Mouse (Mus musculus) limb, embryonic 12.5 days (tissue): Measurements from ENCODE around the gene Dcdc2a. TPM values are rescaled to one million over a fixed set of nuclear protein-coding genes. Genes with fewer than 3 reads are reported as not detected.

Experiments used
- ATAC-seq: fragments of 200-750 bp; cut with Nextera tagmentation; 2 replicates; pipeline ENCODE4 v1.8.0; 2017; ENCODE audit warnings: low read depth, moderate TSS enrichment; ENCODE audit not compliant: insufficient number of reproducible peaks, insufficient read depth, low FRiP score, low TSS enrichment
- H3K27ac ChIP-seq: fragments of 300-500 bp; sonication (generic); 2 replicates; pipeline ENCODE4 v1.5.1; 2016; ENCODE audit warnings: mild to moderate bottlenecking, moderate library complexity
- H3K27me3 ChIP-seq: fragments of 300-500 bp; sonication (generic); 2 replicates; pipeline ENCODE4 v1.6.1; 2016; ENCODE audit warnings: mild to moderate bottlenecking, moderate library complexity
- H3K36me3 ChIP-seq: fragments of 300-500 bp; sonication (generic); 2 replicates; pipeline ENCODE4 v1.6.1; 2016; ENCODE audit warnings: mild to moderate bottlenecking, moderate library complexity
- H3K4me1 ChIP-seq: fragments of 300-500 bp; sonication (generic); replicated peaks from 2 replicates; pipeline ENCODE4 v1.6.1; 2016
- H3K4me2 ChIP-seq: fragments of 300-500 bp; sonication (generic); 2 replicates; pipeline ENCODE4 v1.6.1; 2016; ENCODE audit warnings: mild to moderate bottlenecking, moderate library complexity
- H3K4me3 ChIP-seq: fragments of 300-500 bp; sonication (generic); replicated peaks from 2 replicates; pipeline ENCODE4 v1.5.1; 2016; ENCODE audit warnings: mild to moderate bottlenecking
- H3K9ac ChIP-seq: fragments of 300-500 bp; sonication (generic); replicated peaks from 2 replicates; pipeline ENCODE4 v1.6.1; 2016; ENCODE audit warnings: mild to moderate bottlenecking, moderate library complexity
- H3K9me3 ChIP-seq: fragments of 300-500 bp; sonication (generic); 2 replicates; pipeline ENCODE4 v1.6.1; 2016; ENCODE audit warnings: mild to moderate bottlenecking, moderate library complexity
- WGBS: fragments of 180-500 bp; shearing (Covaris S2); methylation state at CpG from one replicate; pipeline ENCODE4 v1.1.7; 2016; 5-methylcytosine and 5-hydroxymethylcytosine counted together
- polyA plus RNA-seq: library from polyadenylated mRNA; unstranded; fragments of >200 nt; fragmentation: Nextera tagmentation; extraction: Ambion mirVana; gene quantifications from 2 replicates; pipeline ENCODE4 v1.2.1, GENCODE M21; 2016

Gene Dcdc2a
- polyA plus RNA-seq, 1 experiment from 2014 or later = 2.1 TPM

- Histone ChIP-seq H3K27ac (no peak overlapping the region), H3K4me3 (no peak overlapping the region), H3K36me3 (no peaks in the 10 kb centered on the region), H3K4me1 (0 out of 2 replicates have a peak, but pooled peaks cover 2% of the 10 kb centered on the region), H3K9me3 (no peaks in the 10 kb centered on the region), H3K9ac (no peak overlapping the region), H3K4me2 (no peak overlapping the region), H3K27me3 (no peaks in the 10 kb centered on the region)
- ATAC-seq = no peak
- 75% methylated on average over 1 of the region's 2 CpGs for WGBS
These were observed 71.4 kb downstream of the Dcdc2a start for GRCm38 (mm10) chr13:25127216-25127615.

GRCm38 (mm10) chr13:25127806-25128205, 72.0 kb downstream of the Dcdc2a start:
- Histone ChIP-seq H3K27ac (no peak overlapping the region), H3K4me2 (no peak overlapping the region), H3K9ac (no peak overlapping the region), H3K27me3 (no peaks in the 10 kb centered on the region), H3K4me3 (no peak overlapping the region), H3K36me3 (no peaks in the 10 kb centered on the region), H3K4me1 (0 out of 2 replicates have a peak, but pooled peaks cover 2% of the 10 kb centered on the region), H3K9me3 (no peaks in the 10 kb centered on the region)
- no peak for ATAC-seq
- WGBS = 93% methylated on average over 6 of the region's 6 CpGs

GRCm38 (mm10) chr13:25128766-25129165, 73.0 kb downstream of the Dcdc2a start:
- Histone ChIP-seq H3K4me1 (no peaks in the 10 kb centered on the region), H3K4me2 (no peak overlapping the region), H3K4me3 (no peak overlapping the region), H3K27me3 (no peaks in the 10 kb centered on the region), H3K27ac (no peak overlapping the region), H3K9ac (no peak overlapping the region), H3K36me3 (no peaks in the 10 kb centered on the region), H3K9me3 (no peaks in the 10 kb centered on the region)
- 78% methylated on average over 9 of the region's 9 CpGs for WGBS
- no peak for ATAC-seq

GRCm38 (mm10) chr13:25143066-25143465, 87.3 kb downstream of the Dcdc2a start:
- Histone ChIP-seq H3K9ac (no peak overlapping the region), H3K4me3 (no peak overlapping the region), H3K36me3 (no peaks in the 10 kb centered on the region), H3K27me3 (no peaks in the 10 kb centered on the region), H3K9me3 (no peaks in the 10 kb centered on the region), H3K4me1 (0 out of 2 replicates have a peak, but pooled peaks cover 3% of the 10 kb centered on the region), H3K4me2 (no peak overlapping the region), H3K27ac (no peak overlapping the region)
- ATAC-seq = no peak
- 90% methylated on average over 3 of the region's 3 CpGs for WGBS

GRCm38 (mm10) chr13:25144093-25144492, 88.3 kb downstream of the Dcdc2a start:
- Histone ChIP-seq H3K36me3 (no peaks in the 10 kb centered on the region), H3K9me3 (no peaks in the 10 kb centered on the region), H3K27ac (no peak overlapping the region), H3K4me3 (no peak overlapping the region), H3K27me3 (no peaks in the 10 kb centered on the region), H3K9ac (no peak overlapping the region), H3K4me1 (0 out of 2 replicates have a peak, but pooled peaks cover 3% of the 10 kb centered on the region), H3K4me2 (no peak overlapping the region)
- ATAC-seq = no peak
- 66% methylated on average over 2 of the region's 2 CpGs for WGBS

- ATAC-seq = no peak
- Histone ChIP-seq H3K27me3 (no peaks in the 10 kb centered on the region), H3K27ac (no peak overlapping the region), H3K9me3 (no peaks in the 10 kb centered on the region), H3K4me2 (no peak overlapping the region), H3K9ac (no peak overlapping the region), H3K4me3 (no peak overlapping the region), H3K36me3 (no peaks in the 10 kb centered on the region), H3K4me1 (no peaks in the 10 kb centered on the region; the same call in 1 of the 2 replicates)
- WGBS = 89% methylated on average over 2 of the region's 2 CpGs
These were observed 90.4 kb downstream of the Dcdc2a start for GRCm38 (mm10) chr13:25146232-25146631.

GRCm38 (mm10) chr13:25150154-25150781, 94.5 kb downstream of the Dcdc2a start:
- Histone ChIP-seq H3K4me2 (no peak overlapping the region), H3K27me3 (no peaks in the 10 kb centered on the region), H3K4me1 (no peaks in the 10 kb centered on the region; the same call in 1 of the 2 replicates), H3K9me3 (no peaks in the 10 kb centered on the region), H3K4me3 (no peak overlapping the region), H3K9ac (no peak overlapping the region), H3K36me3 (no peaks in the 10 kb centered on the region), H3K27ac (no peak overlapping the region)
- WGBS = 29% methylated on average over 17 of the region's 17 CpGs
- no peak for ATAC-seq

- no peaks in the 10 kb centered on the region for H3K36me3 ChIP-seq
- no peak overlapping the region for H3K4me3 ChIP-seq
- WGBS = 57% methylated on average over 4 of the region's 4 CpGs
These were observed 95.1 kb downstream of the Dcdc2a start for GRCm38 (mm10) chr13:25150861-25151260.

GRCm38 (mm10) chr13:25159917-25160316, 104.1 kb downstream of the Dcdc2a start:
- Histone ChIP-seq H3K9ac (no peak overlapping the region), H3K36me3 (no peaks in the 10 kb centered on the region), H3K4me3 (no peak overlapping the region), H3K27ac (no peak overlapping the region), H3K9me3 (no peaks in the 10 kb centered on the region), H3K4me1 (peaks cover 3% of the 10 kb centered on the region; the same call in 1 of the 2 replicates), H3K4me2 (no peak overlapping the region), H3K27me3 (no peaks in the 10 kb centered on the region)
- no peak for ATAC-seq
- WGBS = 61% methylated on average over 2 of the region's 2 CpGs

More at GRCm38 (mm10) chr13:25150861-25151260, 95.1 kb downstream of the Dcdc2a start:
- no peaks in the 10 kb centered on the region for H3K27me3 ChIP-seq
- H3K4me1 ChIP-seq = no peaks in the 10 kb centered on the region; the same call in 1 of the 2 replicates
- no peaks in the 10 kb centered on the region for H3K9me3 ChIP-seq
- no peak overlapping the region for H3K4me2 ChIP-seq
- H3K27ac ChIP-seq = no peak overlapping the region
- no peak overlapping the region for H3K9ac ChIP-seq
- no peak for ATAC-seq

- Histone ChIP-seq H3K27me3 (no peaks in the 10 kb centered on the region), H3K27ac (no peak overlapping the region), H3K4me1 (peaks cover 3% of the 10 kb centered on the region; the same call in 1 of the 2 replicates), H3K36me3 (no peaks in the 10 kb centered on the region), H3K4me3 (no peak overlapping the region), H3K9me3 (no peaks in the 10 kb centered on the region), H3K4me2 (no peak overlapping the region), H3K9ac (no peak overlapping the region)
- 57% methylated on average over 2 of the region's 2 CpGs for WGBS
- ATAC-seq = no peak
These were observed 105.0 kb downstream of the Dcdc2a start for GRCm38 (mm10) chr13:25160804-25161203.

- peaks cover 3% of the 10 kb centered on the region; the same call in 1 of the 2 replicates for H3K4me1 ChIP-seq
- whole genome bisulfite sequencing = 89% methylated on average over 3 of the region's 3 CpGs
- ATAC-seq = no peak
- H3K27ac ChIP-seq = no peak overlapping the region
- no peaks in the 10 kb centered on the region for H3K9me3 ChIP-seq
- no peaks in the 10 kb centered on the region for H3K36me3 ChIP-seq
- no peak overlapping the region for H3K4me3 ChIP-seq
- H3K27me3 ChIP-seq = no peaks in the 10 kb centered on the region
- H3K4me2 ChIP-seq = no peak overlapping the region
- no peak overlapping the region for H3K9ac ChIP-seq
These were observed 106.8 kb downstream of the Dcdc2a start for GRCm38 (mm10) chr13:25162594-25162993.

- peak overlapping the region; percentile 53; the same call in 1 of the 2 replicates for H3K27ac ChIP-seq
- 57% methylated on average over 3 of the region's 3 CpGs for WGBS
These were observed 113.1 kb downstream of the Dcdc2a start for GRCm38 (mm10) chr13:25168891-25169290.

More at GRCm38 (mm10) chr13:25168891-25169290, 113.1 kb downstream of the Dcdc2a start:
- H3K27me3 ChIP-seq = no peaks in the 10 kb centered on the region
- no peaks in the 10 kb centered on the region for H3K9me3 ChIP-seq
- H3K36me3 ChIP-seq = no peaks in the 10 kb centered on the region
- H3K4me2 ChIP-seq = no peak overlapping the region
- no peak overlapping the region for H3K9ac ChIP-seq
- H3K4me1 ChIP-seq = peaks cover 4% of the 10 kb centered on the region
- H3K4me3 ChIP-seq = no peak overlapping the region
- no peak for ATAC-seq
